Mouse (Mus musculus): ENCODE results near the gene Opcml.

DNA sequence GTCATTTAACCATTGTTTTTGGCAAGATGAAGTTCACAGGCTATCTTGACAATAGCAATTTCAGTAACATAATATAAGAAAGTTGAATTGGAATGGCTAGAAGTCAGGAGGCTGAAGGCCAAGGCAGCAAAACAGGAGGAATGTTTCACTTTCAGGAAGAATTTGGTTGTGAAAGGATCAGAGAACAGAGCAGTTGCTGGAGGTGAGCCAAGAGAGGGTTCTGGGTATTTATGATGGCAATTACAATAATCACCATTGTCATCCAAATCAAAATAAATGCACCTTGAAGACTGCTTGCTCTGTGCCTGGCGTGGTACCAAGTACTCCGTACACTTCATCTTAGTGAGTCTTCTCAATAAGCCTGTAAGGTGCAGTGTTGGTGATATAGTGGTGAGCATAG is 483.2 kb downstream of the Opcml start:
- TF ChIP-seq CTCF (IDR thresholded peaks at IDR 0.05; ENCODE audit: low read depth, low read length) = no peak
- no peak for TF ChIP-seq POLR2A (IDR thresholded peaks at IDR 0.05; ENCODE audit: extremely low read depth, insufficient read depth, low read length)

Measured in liver, adult 2 months (tissue).